Mouse (Mus musculus): ENCODE data around the gene Selplg. TPM values are rescaled to one million over a fixed set of nuclear protein-coding genes. Genes with fewer than 3 reads are reported as not detected.

Gene Selplg
- polyA plus RNA-seq, 1 experiment from 2014 or later = 18.9 TPM

DNA sequence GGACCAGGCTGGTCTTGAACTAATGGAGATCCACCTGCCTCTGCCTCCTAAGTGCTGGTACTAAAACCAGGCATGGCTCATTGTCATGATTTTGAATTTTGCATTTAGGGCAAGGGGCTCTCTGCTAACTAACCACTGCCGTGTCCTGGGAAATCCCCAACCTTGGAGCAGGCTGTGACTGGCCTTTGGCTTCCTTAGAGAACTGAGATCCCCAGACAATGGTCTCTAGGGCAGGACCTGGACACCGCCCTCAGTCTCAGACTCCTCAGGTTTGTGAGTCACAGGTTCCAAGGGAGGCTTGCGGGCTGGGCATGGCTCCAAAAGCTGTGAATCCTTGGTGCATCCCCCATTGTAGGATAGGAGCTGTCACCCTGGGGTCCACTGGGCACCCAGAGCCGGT lies 5.8 kb downstream of the Selplg start:
- no peak overlapping the region for H3K4me3 ChIP-seq (ENCODE audit: low read depth, low read length)
- no peak for DNase-seq
- no peak overlapping the region for H3K27ac ChIP-seq (ENCODE audit: low read depth)
- H3K36me3 ChIP-seq (replicated peaks; ENCODE audit: insufficient read depth, low read length) = no peaks in the 10 kb centered on the region
- WGBS (ENCODE audit: insufficient replicate concordance) = 81% methylated on average over 4 of the region's 4 CpGs
- H3K9me3 ChIP-seq (ENCODE audit: low read length) = no peaks in the 10 kb centered on the region
- ATAC-seq = no peak
- H3K27me3 ChIP-seq (ENCODE audit: insufficient read depth, low read length) = no peaks in the 10 kb centered on the region
- H3K4me2 ChIP-seq (ENCODE audit: low read depth, low read length) = no peak overlapping the region
- peaks cover 8% of the 10 kb centered on the region; the same call in 1 of the 2 replicates for H3K4me1 ChIP-seq (ENCODE audit: insufficient read depth)
- H3K9ac ChIP-seq (replicated peaks) = no peak overlapping the region
- no peak for TF ChIP-seq CTCF (IDR thresholded peaks at IDR 0.05; ENCODE audit: low read depth)

DNA sequence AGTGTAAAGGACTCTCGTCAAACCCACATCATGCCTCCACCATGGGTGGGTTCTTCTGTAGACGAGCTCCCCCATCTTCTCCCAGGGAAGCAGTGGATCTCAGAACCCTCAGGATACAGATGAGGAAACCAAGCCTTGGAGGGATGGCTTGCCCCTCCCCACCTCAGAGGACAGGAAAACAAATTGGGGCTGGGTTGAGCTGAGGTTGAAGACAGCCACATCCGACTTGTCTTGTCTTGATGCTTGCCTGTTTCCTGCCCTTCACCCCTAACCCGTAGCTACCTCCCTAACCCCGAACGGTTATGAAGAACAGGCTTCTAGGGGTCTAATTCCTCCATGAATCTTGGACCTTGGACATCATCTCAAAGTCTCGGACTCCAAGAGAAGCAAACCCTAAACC lies 6.9 kb downstream of the Selplg start:
- 49% methylated on average over 7 of the region's 7 CpGs for WGBS (ENCODE audit: insufficient replicate concordance)
- Histone ChIP-seq H3K4me1 (ENCODE audit: insufficient read depth) (peaks cover 8% of the 10 kb centered on the region; the same call in 1 of the 2 replicates), H3K4me2 (ENCODE audit: low read depth, low read length) (0 out of 2 replicates have a peak overlapping the region, but pooled peaks have one; percentile 9), H3K9me3 (ENCODE audit: low read length) (no peaks in the 10 kb centered on the region), H3K4me3 (ENCODE audit: low read depth, low read length) (no peak overlapping the region), H3K36me3 (replicated peaks; ENCODE audit: insufficient read depth, low read length) (no peaks in the 10 kb centered on the region), H3K27ac (ENCODE audit: low read depth) (no peak overlapping the region), H3K9ac (replicated peaks) (no peak overlapping the region), H3K27me3 (ENCODE audit: insufficient read depth, low read length) (no peaks in the 10 kb centered on the region)
- no peak for ATAC-seq
- TF ChIP-seq CTCF (IDR thresholded peaks at IDR 0.05; ENCODE audit: low read depth) (no peak), EP300 (IDR thresholded peaks at IDR 0.05; ENCODE audit: low read depth) (no peak)
- DNase-seq = no peak

DNA sequence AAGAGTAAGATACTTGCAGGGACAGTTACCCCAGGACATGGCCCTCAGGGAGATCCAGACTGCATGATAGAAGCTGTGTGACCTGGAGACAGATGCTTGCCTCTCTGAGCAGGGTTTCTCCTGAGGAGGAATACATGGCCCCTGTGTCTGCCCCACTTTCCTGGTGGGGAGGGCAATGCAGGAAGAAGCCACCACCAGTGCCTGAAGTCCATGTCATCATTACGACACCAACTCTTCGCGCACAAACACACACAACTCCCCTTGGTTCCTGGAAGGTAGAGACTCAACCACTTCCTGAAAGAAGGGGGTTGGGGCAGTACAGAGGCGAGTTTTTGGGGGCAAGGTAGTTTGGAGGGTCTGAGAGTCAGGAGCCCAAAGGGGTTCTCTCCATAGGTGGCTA lies 8.2 kb downstream of the Selplg start:
- Histone ChIP-seq H3K9ac (replicated peaks) (no peak overlapping the region), H3K4me1 (ENCODE audit: insufficient read depth) (0 out of 2 replicates have a peak, but pooled peaks cover 5% of the 10 kb centered on the region), H3K27ac (ENCODE audit: low read depth) (peak overlapping the region; percentile 57; the same call in 1 of the 2 replicates), H3K9me3 (ENCODE audit: low read length) (no peaks in the 10 kb centered on the region), H3K4me3 (ENCODE audit: low read depth, low read length) (no peak overlapping the region), H3K4me2 (ENCODE audit: low read depth, low read length) (no peak overlapping the region; the same call in 1 of the 2 replicates), H3K27me3 (ENCODE audit: insufficient read depth, low read length) (no peaks in the 10 kb centered on the region), H3K36me3 (replicated peaks; ENCODE audit: insufficient read depth, low read length) (no peaks in the 10 kb centered on the region)
- ATAC-seq (no peak), DNase-seq (no peak)
- WGBS (ENCODE audit: insufficient replicate concordance) = 54% methylated on average over 4 of the region's 4 CpGs
- TF ChIP-seq CTCF (IDR thresholded peaks at IDR 0.05; ENCODE audit: low read depth) (no peak), EP300 (IDR thresholded peaks at IDR 0.05; ENCODE audit: low read depth) (no peak)

DNA sequence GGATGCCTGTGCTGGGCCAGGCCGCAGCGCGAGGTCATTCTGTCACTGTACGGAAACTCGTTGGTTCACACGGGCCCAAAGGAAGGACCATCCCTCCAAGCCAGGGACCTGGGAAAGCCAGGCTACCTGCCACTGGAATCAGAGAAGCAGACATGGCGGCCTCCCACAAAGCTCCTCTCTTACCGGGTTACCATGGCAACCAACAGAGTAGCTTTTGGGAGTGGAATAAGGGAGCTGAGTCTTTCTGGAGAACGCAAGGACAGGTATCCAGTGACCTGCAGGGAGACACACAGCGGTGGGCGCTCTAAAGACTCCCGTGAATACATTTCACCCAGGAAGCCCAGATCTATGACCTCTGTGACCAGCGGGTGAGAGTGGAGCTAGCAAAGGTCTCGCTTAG lies 13.9 kb downstream of the Selplg start:
- TF ChIP-seq EP300 (IDR thresholded peaks at IDR 0.05; ENCODE audit: low read depth) (no peak), CTCF (IDR thresholded peaks at IDR 0.05; ENCODE audit: low read depth) (no peak)
- H3K4me2 ChIP-seq (ENCODE audit: low read depth, low read length) = no peak overlapping the region
- 79% methylated on average over 13 of the region's 14 CpGs for WGBS (ENCODE audit: insufficient replicate concordance)

GRCm38 (mm10) chr5:113815638-113816152 lies 16.7 kb downstream of the Selplg start:
- Histone ChIP-seq H3K27me3 (ENCODE audit: insufficient read depth, low read length) (no peaks in the 10 kb centered on the region), H3K27ac (ENCODE audit: low read depth) (no peak overlapping the region), H3K4me1 (ENCODE audit: insufficient read depth) (peaks cover 8% of the 10 kb centered on the region; the same call in 1 of the 2 replicates), H3K4me2 (ENCODE audit: low read depth, low read length) (no peak overlapping the region), H3K4me3 (ENCODE audit: low read depth, low read length) (no peak overlapping the region), H3K9ac (replicated peaks) (no peak overlapping the region), H3K36me3 (replicated peaks; ENCODE audit: insufficient read depth, low read length) (no peaks in the 10 kb centered on the region), H3K9me3 (ENCODE audit: low read length) (no peaks in the 10 kb centered on the region)
- TF ChIP-seq EP300 (IDR thresholded peaks at IDR 0.05; ENCODE audit: low read depth) (no peak), CTCF (IDR thresholded peaks at IDR 0.05; ENCODE audit: low read depth) (peak; percentile 94)
- WGBS (ENCODE audit: insufficient replicate concordance) = 14% methylated on average over 15 of the region's 15 CpGs
- DNase-seq (peak; percentile 91), ATAC-seq (peak; percentile 67)

More for the DNA sequence above, 13.9 kb downstream of the Selplg start:
- ATAC-seq (no peak), DNase-seq (no peak)
- Histone ChIP-seq H3K27ac (ENCODE audit: low read depth) (no peak overlapping the region), H3K27me3 (ENCODE audit: insufficient read depth, low read length) (no peaks in the 10 kb centered on the region), H3K9ac (replicated peaks) (no peak overlapping the region), H3K4me3 (ENCODE audit: low read depth, low read length) (no peak overlapping the region), H3K9me3 (ENCODE audit: low read length) (no peaks in the 10 kb centered on the region), H3K4me1 (ENCODE audit: insufficient read depth) (peaks cover 6% of the 10 kb centered on the region; the same call in 1 of the 2 replicates), H3K36me3 (replicated peaks; ENCODE audit: insufficient read depth, low read length) (no peaks in the 10 kb centered on the region)

DNA sequence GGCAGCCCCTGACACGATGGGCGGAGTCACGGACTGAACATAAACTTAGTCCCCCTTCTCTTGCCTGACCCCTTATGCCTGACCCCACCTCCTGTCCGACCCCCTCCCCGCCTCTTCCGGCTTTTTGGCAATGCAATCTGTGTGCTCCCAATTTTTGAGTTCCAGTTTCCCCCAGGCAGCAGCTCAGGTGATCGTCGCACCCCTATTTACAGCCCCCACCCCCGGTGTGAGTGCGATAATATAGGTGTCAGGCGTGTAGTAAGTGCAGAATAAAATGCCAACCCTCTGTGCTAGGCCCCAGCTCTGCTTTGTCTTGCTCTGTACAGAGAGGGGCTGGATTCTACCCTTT lies 17.4 kb downstream of the Selplg start:
- TF ChIP-seq CTCF (IDR thresholded peaks at IDR 0.05; ENCODE audit: low read depth) = no peak
- TF ChIP-seq EP300 (IDR thresholded peaks at IDR 0.05; ENCODE audit: low read depth) = no peak
- H3K9me3 ChIP-seq (ENCODE audit: low read length) = no peaks in the 10 kb centered on the region
- H3K4me3 ChIP-seq (ENCODE audit: low read depth, low read length) = no peak overlapping the region
- peaks cover 8% of the 10 kb centered on the region; the same call in 1 of the 2 replicates for H3K4me1 ChIP-seq (ENCODE audit: insufficient read depth)
- H3K27me3 ChIP-seq (ENCODE audit: insufficient read depth, low read length) = no peaks in the 10 kb centered on the region
- no peak overlapping the region for H3K9ac ChIP-seq (replicated peaks)
- H3K4me2 ChIP-seq (ENCODE audit: low read depth, low read length) = no peak overlapping the region
- 55% methylated on average over 11 of the region's 11 CpGs for WGBS (ENCODE audit: insufficient replicate concordance)
- DNase-seq (no peak), ATAC-seq (no peak)
- no peak overlapping the region for H3K27ac ChIP-seq (ENCODE audit: low read depth)
- H3K36me3 ChIP-seq (replicated peaks; ENCODE audit: insufficient read depth, low read length) = no peaks in the 10 kb centered on the region

Measured in liver, postnatal 0 days (tissue).